Mouse (Mus musculus): ENCODE data around the gene Ccl9.

GRCm38 (mm10) chr11:83550186-83550632, 28.2 kb downstream of the Ccl9 start:
- no peak for TF ChIP-seq GATA1 (IDR thresholded peaks at IDR 0.05; ENCODE audit: low read length)
- no peak for TF ChIP-seq TAL1 (IDR thresholded peaks at IDR 0.05; ENCODE audit: low read length)

Measured in erythroblast, embryonic 14.5 days (primary cell).